Mouse (Mus musculus) hindbrain, embryonic 12.5 days (tissue): Measurements from ENCODE around the gene Frmd4a. TPM values are rescaled to one million over a fixed set of nuclear protein-coding genes. Genes with fewer than 3 reads are reported as not detected.
A peak's percentile ranks its signal among the peaks of the same experiment; 100 is the strongest.

ENCODE experiments used
- ATAC-seq: fragments of 200-750 bp; cut with Nextera tagmentation; 2 replicates; pipeline ENCODE4 v1.8.0; 2017; ENCODE audit warnings: moderate TSS enrichment; ENCODE audit not compliant: low FRiP score
- H3K27ac ChIP-seq: fragments of 300-500 bp; sonication (generic); 2 replicates; pipeline ENCODE4 v1.5.1; 2016; ENCODE audit warnings: mild to moderate bottlenecking
- H3K27me3 ChIP-seq: fragments of 300-500 bp; sonication (generic); 2 replicates; pipeline ENCODE4 v1.6.1; 2016; ENCODE audit warnings: mild to moderate bottlenecking
- H3K36me3 ChIP-seq: fragments of 300-500 bp; sonication (generic); 2 replicates; pipeline ENCODE4 v1.6.1; 2016; ENCODE audit warnings: mild to moderate bottlenecking
- H3K4me1 ChIP-seq: fragments of 300-500 bp; sonication (generic); 2 replicates; pipeline ENCODE4 v1.6.1; 2016
- H3K4me2 ChIP-seq: fragments of 300-500 bp; sonication (generic); replicated peaks from 2 replicates; pipeline ENCODE4 v1.6.1; 2016; ENCODE audit warnings: mild to moderate bottlenecking
- H3K4me3 ChIP-seq: fragments of 300-500 bp; sonication (generic); 2 replicates; pipeline ENCODE4 v1.5.1; 2016; ENCODE audit warnings: mild to moderate bottlenecking
- H3K9ac ChIP-seq: fragments of 300-500 bp; sonication (generic); 2 replicates; pipeline ENCODE4 v1.6.1; 2016; ENCODE audit warnings: mild to moderate bottlenecking, moderate library complexity
- H3K9me3 ChIP-seq: fragments of 300-500 bp; sonication (generic); replicated peaks from 2 replicates; pipeline ENCODE4 v1.6.1; 2016; ENCODE audit warnings: mild to moderate bottlenecking
- WGBS: fragments of 180-500 bp; shearing (Covaris S2); methylation state at CpG from one replicate; pipeline ENCODE4 v1.1.7; 2016; 5-methylcytosine and 5-hydroxymethylcytosine counted together
- polyA plus RNA-seq: library from polyadenylated mRNA; unstranded; fragments of >200 nt; fragmentation: Nextera tagmentation; extraction: Ambion mirVana; gene quantifications from 2 replicates; pipeline ENCODE4 v1.2.1, GENCODE M21; 2016

The Frmd4a gene
- 68.4 and 69.6 TPM in 2 replicates for polyA plus RNA-seq

- Histone ChIP-seq H3K4me1 (peaks cover 17% of the 10 kb centered on the region), H3K27me3 (no peaks in the 10 kb centered on the region), H3K4me2 (peak within 1 kb of the TSS; percentile 33), H3K4me3 (no peak within 1 kb of the TSS), H3K27ac (peak within 1 kb of the TSS; percentile 42; the same call in 1 of the 2 replicates), H3K9ac (peak within 1 kb of the TSS; percentile 36; the same call in 1 of the 2 replicates), H3K36me3 (no peaks in the 10 kb centered on the region), H3K9me3 (no peaks in the 10 kb centered on the region)
- peak; percentile 18; the same call in 1 of the 2 replicates for ATAC-seq
- 55% methylated on average over 8 of the region's 8 CpGs for WGBS
Measured at GRCm38 (mm10) chr2:4017528-4018288, at the start of gene Frmd4a. Gene Frmd4a, plus strand, starts transcription at chr2:4017717.

DNA sequence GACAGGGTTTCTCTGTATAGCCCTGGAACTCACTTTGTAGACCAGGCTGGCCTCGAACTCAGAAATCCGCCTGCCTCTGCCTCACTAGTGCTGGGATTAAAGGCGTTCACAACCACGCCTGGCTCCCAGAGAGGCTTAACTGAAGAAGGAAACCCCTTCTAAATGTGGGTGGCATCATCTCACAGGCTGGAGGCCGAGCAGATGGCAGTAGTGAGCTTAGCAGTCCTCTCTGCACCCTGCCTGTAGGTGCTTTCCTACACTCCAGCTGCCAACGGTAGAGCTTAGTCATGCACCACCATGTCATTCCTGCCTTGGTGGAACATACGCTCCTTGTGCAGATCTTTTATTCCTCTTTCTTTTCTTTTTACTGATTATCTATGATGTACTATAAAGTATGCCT, 28.6 kb upstream of the Frmd4a start:
- H3K9ac ChIP-seq, result no peak overlapping the region
- no peak for ATAC-seq
- no peaks in the 10 kb centered on the region for H3K4me1 ChIP-seq
- no peak overlapping the region for H3K4me2 ChIP-seq
- 88% methylated on average over 7 of the region's 7 CpGs for WGBS
- no peaks in the 10 kb centered on the region for H3K9me3 ChIP-seq
- H3K4me3 ChIP-seq, result no peak overlapping the region
- H3K36me3 ChIP-seq, result no peaks in the 10 kb centered on the region
- no peaks in the 10 kb centered on the region for H3K27me3 ChIP-seq
- no peak overlapping the region for H3K27ac ChIP-seq

DNA sequence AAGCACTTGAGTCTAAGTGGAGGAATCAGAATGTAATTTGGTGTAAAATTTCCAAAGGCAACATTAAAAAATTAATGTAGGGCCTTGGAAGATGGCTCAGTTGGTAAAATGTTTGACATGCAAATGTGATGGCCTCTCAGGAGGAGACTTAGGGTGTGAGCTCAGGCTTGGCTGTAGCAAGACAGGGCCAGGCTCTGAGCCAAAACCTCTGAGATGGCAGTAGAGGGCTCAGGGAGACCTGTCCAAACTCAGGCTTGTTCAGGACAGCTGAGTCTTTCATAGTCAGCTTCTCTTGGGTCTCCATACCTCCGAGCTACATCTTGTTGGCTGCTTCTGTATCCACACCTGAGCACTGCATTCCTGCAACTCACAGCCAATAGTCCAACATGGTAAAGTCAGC, 27.1 kb upstream of the Frmd4a start:
- H3K27me3 ChIP-seq, result no peaks in the 10 kb centered on the region
- H3K4me2 ChIP-seq, result no peak overlapping the region
- H3K4me3 ChIP-seq, result no peak overlapping the region
- 80% methylated on average over 1 of the region's 1 CpGs for WGBS
- no peaks in the 10 kb centered on the region for H3K36me3 ChIP-seq
- no peak overlapping the region for H3K9ac ChIP-seq
- H3K9me3 ChIP-seq, result no peaks in the 10 kb centered on the region
- no peak for ATAC-seq
- H3K27ac ChIP-seq, result no peak overlapping the region
- no peaks in the 10 kb centered on the region for H3K4me1 ChIP-seq

DNA sequence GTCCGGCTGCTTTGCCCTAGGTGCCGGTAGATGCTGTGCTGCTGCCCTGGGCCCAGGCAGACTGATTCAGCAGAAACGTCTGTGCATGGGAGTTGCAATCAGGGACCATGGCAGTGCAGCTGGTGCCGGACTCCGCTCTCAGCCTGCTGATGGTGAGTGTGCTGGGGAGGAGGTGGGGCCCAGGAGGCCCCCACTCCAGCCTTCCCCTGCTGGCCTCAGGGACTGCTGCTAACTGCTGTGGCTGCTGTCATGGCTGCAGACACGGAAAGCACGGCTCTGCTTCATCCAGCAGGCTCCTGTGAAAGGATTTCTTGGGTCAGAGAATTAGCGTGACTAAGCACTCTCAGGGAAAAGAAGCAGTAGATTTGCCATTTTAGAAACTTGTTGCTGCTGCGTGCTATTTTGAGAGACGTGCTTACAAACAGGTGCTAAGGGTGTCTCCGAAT, 937 bp downstream of the Frmd4a start:
- no peaks in the 10 kb centered on the region for H3K9me3 ChIP-seq
- peaks cover 17% of the 10 kb centered on the region for H3K4me1 ChIP-seq
- H3K36me3 ChIP-seq, result no peaks in the 10 kb centered on the region
- peak overlapping the region; percentile 36; the same call in 1 of the 2 replicates for H3K9ac ChIP-seq
- WGBS, result 33% methylated on average over 11 of the region's 11 CpGs
- H3K4me2 ChIP-seq, result peak overlapping the region; percentile 33
- no peak overlapping the region for H3K4me3 ChIP-seq
- ATAC-seq, result peak; percentile 90
- no peaks in the 10 kb centered on the region for H3K27me3 ChIP-seq
- H3K27ac ChIP-seq, result peak overlapping the region; percentile 42; the same call in 1 of the 2 replicates

GRCm38 (mm10) chr2:4018909-4019308, 1.4 kb downstream of the Frmd4a start:
- Histone ChIP-seq H3K4me3 (no peak overlapping the region), H3K9me3 (no peaks in the 10 kb centered on the region), H3K4me1 (peaks cover 17% of the 10 kb centered on the region), H3K27ac (no peak overlapping the region), H3K27me3 (no peaks in the 10 kb centered on the region), H3K4me2 (peak overlapping the region; percentile 33; the same call in 1 of the 2 replicates), H3K9ac (no peak overlapping the region; the same call in 1 of the 2 replicates), H3K36me3 (no peaks in the 10 kb centered on the region)
- whole genome bisulfite sequencing, result 61% methylated on average over 4 of the region's 4 CpGs
- ATAC-seq, result peak; percentile 41; the same call in 1 of the 2 replicates

DNA sequence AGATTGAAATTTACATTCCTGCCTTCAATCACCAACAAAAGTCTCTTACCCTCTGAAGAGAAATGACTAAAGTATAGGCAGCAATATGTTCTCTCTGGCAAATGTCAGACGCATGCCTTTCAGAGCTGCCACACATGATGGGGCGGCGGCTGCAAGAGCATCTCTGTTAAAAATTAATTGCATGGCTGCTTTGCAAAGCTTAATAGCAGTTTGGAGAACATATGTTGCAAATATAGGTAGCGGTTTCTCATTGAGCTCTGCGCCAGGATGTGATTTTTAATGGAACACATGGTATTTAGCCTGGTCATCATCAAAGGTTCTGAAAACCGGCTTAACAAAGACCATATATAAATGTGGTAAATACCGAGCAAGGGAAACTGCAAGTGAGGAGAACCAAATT, 7.4 kb downstream of the Frmd4a start:
- no peak overlapping the region for H3K4me3 ChIP-seq
- H3K9ac ChIP-seq, result no peak overlapping the region
- ATAC-seq, result no peak
- no peak overlapping the region for H3K4me2 ChIP-seq
- 83% methylated on average over 7 of the region's 7 CpGs for WGBS
- H3K36me3 ChIP-seq, result no peaks in the 10 kb centered on the region
- H3K9me3 ChIP-seq, result no peaks in the 10 kb centered on the region
- H3K4me1 ChIP-seq, result no peaks in the 10 kb centered on the region
- no peaks in the 10 kb centered on the region for H3K27me3 ChIP-seq
- no peak overlapping the region for H3K27ac ChIP-seq

DNA sequence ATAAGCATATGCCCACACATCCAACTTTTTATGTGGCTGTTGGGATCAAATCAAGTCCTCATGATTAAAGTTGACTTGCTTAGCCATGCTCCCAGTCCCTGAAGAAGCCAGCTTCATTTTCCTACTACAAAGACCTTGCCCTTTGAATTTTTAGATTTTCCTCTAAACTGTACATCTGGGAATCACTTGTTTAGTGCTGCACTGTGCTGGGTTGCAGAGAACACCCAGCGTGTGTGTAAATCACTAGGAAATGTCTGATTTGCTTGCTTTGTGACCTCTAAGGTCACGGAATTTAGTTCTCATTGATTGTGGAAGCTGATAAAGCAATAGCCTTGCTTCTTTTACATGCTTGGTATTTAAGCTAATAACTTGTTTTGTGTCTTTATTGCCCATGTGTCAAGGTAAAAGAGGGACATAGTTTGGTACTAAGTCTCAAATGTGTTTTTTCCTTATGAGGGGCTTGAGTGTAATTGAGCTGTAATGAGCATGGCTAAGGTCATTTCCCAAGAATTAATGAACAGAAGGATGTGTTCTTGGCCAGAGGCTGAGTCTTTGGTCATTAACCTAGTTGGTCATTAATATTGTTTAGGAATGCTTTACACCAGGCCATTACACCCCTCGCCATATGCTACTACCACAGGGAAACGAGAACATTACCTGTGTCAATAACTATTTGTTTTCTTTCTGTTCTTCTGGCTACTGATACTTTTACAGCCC, 11.7 kb downstream of the Frmd4a start:
- Histone ChIP-seq H3K4me2 (no peak overlapping the region), H3K4me1 (no peaks in the 10 kb centered on the region), H3K27me3 (no peaks in the 10 kb centered on the region), H3K27ac (no peak overlapping the region), H3K4me3 (no peak overlapping the region), H3K9ac (no peak overlapping the region), H3K9me3 (no peaks in the 10 kb centered on the region), H3K36me3 (no peaks in the 10 kb centered on the region)
- no peak for ATAC-seq
- WGBS, result 69% methylated on average over 4 of the region's 4 CpGs

GRCm38 (mm10) chr2:4036153-4036589, 18.7 kb downstream of the Frmd4a start:
- Histone ChIP-seq H3K4me3 (no peak overlapping the region), H3K9me3 (no peaks in the 10 kb centered on the region), H3K4me1 (no peaks in the 10 kb centered on the region), H3K9ac (no peak overlapping the region), H3K36me3 (no peaks in the 10 kb centered on the region), H3K4me2 (no peak overlapping the region), H3K27me3 (no peaks in the 10 kb centered on the region), H3K27ac (no peak overlapping the region)
- ATAC-seq, result no peak
- WGBS, result 91% methylated on average over 4 of the region's 4 CpGs

DNA sequence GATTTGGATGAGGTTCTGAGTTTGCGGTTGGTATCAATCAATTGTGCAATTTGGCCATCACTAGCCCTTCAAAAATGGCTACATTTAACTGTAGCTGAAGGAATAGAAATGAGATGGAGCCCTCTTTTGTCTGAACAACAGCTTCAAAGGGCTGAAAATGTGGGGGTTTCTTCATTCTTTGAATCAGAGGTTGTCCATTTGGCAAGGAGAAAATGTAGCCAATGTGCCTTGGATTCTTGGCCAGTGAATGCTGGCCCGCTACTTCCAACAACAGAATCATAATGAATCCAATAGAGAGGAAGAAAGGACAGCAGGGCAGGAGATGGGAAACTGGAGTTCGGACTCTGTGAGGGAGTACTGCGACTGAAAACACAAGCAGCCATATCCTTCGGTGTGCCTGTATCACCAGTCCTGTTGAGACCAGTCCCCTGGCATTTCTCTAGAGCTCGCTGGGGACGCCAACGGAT, 19.2 kb downstream of the Frmd4a start:
- H3K27ac ChIP-seq, result no peak overlapping the region
- H3K4me2 ChIP-seq, result no peak overlapping the region
- no peaks in the 10 kb centered on the region for H3K9me3 ChIP-seq
- no peaks in the 10 kb centered on the region for H3K27me3 ChIP-seq
- no peaks in the 10 kb centered on the region for H3K36me3 ChIP-seq
- no peak overlapping the region for H3K9ac ChIP-seq
- no peak for ATAC-seq
- 93% methylated on average over 8 of the region's 8 CpGs for WGBS
- peaks cover 2% of the 10 kb centered on the region; the same call in 1 of the 2 replicates for H3K4me1 ChIP-seq
- no peak overlapping the region for H3K4me3 ChIP-seq

- Histone ChIP-seq H3K27me3 (peaks cover 3% of the 10 kb centered on the region; the same call in 1 of the 2 replicates), H3K4me1 (peaks cover 11% of the 10 kb centered on the region; the same call in 1 of the 2 replicates), H3K27ac (no peak overlapping the region), H3K4me2 (no peak overlapping the region), H3K4me3 (no peak overlapping the region), H3K9ac (no peak overlapping the region), H3K9me3 (no peaks in the 10 kb centered on the region), H3K36me3 (no peaks in the 10 kb centered on the region)
- ATAC-seq, result peak; percentile 85
- WGBS, result 23% methylated on average over 3 of the region's 3 CpGs
Measured at GRCm38 (mm10) chr2:4042009-4042408, 24.5 kb downstream of the Frmd4a start.

DNA sequence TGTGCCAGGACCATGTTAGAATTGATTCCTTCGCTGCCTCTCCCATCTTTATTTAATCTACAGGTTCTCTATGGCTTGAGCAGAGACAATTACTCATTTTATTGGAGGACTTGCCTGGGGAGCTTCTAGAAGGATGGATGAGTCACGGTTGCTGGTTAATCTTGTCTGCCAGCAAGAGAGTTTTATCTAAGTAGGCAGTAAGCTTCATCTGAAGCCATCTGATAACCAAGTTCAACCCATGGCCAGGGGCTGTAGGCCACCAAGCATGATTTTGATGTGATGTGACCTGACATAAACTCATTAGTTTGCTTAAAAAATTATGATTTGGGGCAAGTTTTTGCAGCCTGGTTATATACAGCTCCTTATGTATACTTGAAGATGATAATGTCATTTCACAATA, 38.0 kb downstream of the Frmd4a start:
- H3K4me1 ChIP-seq, result no peaks in the 10 kb centered on the region
- no peak overlapping the region for H3K4me2 ChIP-seq
- H3K36me3 ChIP-seq, result no peaks in the 10 kb centered on the region
- H3K27me3 ChIP-seq, result no peaks in the 10 kb centered on the region
- H3K27ac ChIP-seq, result no peak overlapping the region
- no peak overlapping the region for H3K9ac ChIP-seq
- ATAC-seq, result no peak
- 83% methylated on average over 2 of the region's 2 CpGs for WGBS
- no peaks in the 10 kb centered on the region for H3K9me3 ChIP-seq
- H3K4me3 ChIP-seq, result no peak overlapping the region

GRCm38 (mm10) chr2:4060675-4061074, 43.2 kb downstream of the Frmd4a start:
- Histone ChIP-seq H3K4me3 (no peak overlapping the region), H3K4me2 (no peak overlapping the region), H3K27me3 (no peaks in the 10 kb centered on the region), H3K36me3 (no peaks in the 10 kb centered on the region), H3K9me3 (no peaks in the 10 kb centered on the region), H3K27ac (no peak overlapping the region), H3K4me1 (no peaks in the 10 kb centered on the region), H3K9ac (no peak overlapping the region)
- ATAC-seq, result no peak
- WGBS, result 59% methylated on average over 2 of the region's 2 CpGs
